Mouse (Mus musculus): ENCODE measurements around the gene Gpr146.

The Gpr146 gene

DNA sequence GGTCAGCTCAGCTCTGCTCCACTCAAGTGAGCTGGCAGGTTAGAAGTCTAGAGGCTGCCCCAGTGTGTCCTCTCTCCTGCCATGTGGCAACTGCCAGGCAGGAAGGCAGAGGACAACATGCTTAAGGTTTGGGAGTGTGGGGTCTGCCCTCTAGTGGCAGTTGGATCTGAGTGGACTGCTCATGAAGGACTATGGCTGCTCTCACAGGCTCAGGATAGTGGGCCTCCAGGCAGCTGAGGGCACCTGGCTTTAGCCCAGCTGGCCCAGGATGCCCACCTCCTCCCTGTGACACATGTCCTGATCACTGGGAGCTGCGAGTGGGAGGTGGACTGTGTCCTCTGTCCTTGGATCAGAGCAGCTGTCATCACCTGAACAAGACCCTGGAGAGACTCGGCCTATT is 18.8 kb upstream of the Gpr146 start:
- DNase-seq (ENCODE audit: low spot score in 2 of 2), result no peak

DNA sequence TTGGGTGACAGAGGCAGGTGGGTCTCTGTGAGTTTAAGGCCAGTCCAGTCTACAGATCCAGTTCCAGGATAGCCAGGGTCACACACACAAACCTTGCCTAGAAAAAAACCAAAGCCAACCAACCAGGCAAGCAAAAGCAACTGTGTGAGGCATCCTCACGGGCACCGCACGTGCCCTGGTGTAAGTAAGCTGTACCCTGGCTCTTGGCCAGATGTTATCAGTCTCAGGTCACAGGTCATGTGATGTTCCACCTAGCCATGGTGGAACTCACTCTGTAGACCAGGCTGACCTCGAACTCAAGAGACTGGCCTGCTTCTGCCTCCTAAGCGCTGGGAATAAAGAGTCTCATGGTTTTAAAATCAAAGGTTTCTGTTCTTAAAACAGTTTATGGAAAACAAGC is 18.3 kb upstream of the Gpr146 start:
- no peak for DNase-seq (ENCODE audit: low spot score in 2 of 2)

DNA sequence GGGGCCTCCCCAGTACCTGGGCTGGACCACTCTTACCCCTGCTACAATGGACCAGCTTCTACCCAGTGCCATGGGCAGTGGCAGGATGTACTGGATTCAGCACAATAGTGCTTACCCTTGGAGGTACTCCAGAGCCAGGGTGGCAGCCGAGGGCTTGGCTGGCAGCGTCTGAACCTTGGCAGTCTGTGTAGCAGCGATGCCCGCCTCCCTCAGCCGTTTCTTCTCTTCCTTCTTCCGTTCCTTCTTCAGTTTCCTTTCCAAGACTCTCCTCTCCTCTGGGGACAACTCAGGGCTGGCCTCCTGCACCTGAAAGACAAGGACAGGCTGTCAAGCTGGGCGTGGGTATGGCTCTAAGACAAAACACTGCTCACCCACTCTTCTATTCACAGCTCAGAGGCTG is 13.6 kb upstream of the Gpr146 start:
- no peak for DNase-seq (ENCODE audit: low spot score in 2 of 2)

DNA sequence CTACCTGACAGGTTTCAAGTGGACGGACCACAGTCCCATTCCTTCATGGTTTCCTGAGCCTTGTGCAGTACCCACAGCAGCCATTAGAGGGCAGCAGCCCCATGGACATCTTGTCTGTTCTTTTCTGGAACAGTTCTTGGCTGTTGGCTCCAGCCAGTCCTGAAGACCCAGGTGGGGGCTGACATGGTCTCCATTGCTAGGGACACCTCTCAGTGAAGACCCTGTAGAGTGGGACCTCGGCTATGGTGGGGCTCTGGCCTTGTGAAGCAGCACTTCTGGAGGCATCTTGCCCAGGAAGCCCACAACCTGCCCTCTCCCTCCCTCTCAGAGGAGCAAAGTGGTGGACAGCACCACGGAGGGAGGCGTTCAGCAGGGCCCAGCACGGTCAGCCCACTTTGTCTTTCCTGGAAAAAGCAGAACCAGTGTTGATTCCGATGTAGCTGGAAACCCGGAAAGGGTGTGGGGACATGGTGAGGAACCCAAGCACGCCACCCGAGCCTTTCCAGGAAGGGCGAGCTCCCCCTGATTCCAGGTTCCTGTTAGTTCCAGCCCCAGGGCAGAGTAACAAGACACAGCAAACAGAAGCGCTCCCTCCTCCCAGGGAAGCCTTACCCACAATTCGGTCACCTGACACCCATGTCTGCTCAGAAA is 13.1 kb upstream of the Gpr146 start:
- peak; percentile 84 to 94 for DNase-seq (ENCODE audit: low spot score in 2 of 2)

DNA sequence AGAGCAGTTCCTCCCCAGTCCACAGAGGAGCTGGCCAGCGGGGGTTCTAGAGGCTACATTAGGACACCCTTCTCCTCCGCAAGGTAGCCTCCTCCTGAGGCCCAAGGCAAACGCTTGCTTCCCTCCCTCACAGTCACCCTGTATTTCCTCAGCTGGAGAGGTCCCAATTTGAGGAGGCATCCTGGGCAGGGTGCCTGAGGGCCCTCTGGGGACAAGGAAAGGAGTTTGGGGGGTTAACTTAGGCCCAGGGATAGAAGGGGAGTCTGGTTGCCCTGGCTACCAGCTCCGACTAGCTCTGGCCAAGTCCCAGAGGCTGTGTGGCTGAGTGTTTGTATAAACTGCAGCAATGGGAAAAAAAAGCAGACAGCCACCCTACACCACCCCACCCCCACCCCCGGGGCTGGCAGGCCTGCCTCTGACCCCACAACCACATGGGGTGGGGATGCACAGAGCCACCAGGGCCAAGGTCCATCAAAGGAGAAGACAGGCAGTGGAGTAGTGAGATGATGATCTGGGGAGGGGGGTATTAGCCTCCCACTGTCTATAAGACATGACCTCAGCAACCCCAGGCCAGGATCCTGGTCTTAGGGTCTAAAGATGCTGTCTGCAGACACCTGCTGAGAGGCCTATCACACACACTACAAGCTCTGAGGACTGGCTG is 12.5 kb upstream of the Gpr146 start:
- DNase-seq (ENCODE audit: low spot score in 2 of 2), result no peak

DNA sequence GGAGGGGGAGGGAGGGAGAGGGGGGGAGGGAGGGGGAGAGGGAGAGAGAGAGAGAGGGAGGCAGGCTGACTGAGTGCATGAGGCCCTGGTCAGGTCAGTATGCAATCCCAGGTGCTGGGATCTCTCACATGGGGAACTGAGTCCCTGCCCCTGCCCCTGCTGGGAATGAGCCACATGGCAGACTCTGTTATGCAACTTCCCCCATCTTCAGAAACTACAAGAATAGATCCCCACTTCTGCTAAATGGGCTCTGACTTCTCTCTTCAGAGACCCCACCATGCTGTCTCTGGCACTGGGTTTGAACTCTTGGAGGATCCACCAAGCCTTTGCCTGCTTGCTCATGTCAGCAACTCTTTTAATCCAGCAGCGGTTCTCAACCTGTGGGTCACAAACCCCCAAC is 11.7 kb upstream of the Gpr146 start:
- no peak for DNase-seq (ENCODE audit: low spot score in 2 of 2)

DNA sequence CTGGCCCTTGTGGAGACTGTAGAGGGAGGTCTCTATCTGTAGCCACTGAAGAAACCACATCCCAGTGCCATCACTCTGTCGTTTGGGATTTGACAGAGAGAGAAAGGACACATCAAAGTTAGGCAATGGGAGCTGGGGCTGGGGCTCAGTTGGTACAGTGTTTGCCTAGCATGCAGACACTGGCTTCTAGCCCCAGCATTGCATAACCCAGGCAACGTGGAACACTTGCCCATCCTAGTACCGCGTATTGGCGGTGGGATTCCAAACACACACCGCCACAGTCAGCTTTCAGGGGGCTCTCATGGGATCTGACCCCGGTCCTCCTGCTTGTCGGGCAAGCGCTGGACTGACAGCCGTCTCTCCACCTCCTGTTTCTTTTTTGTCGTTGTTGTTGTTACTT is 11.0 kb upstream of the Gpr146 start:
- DNase-seq (ENCODE audit: low spot score in 2 of 2), result no peak

DNA sequence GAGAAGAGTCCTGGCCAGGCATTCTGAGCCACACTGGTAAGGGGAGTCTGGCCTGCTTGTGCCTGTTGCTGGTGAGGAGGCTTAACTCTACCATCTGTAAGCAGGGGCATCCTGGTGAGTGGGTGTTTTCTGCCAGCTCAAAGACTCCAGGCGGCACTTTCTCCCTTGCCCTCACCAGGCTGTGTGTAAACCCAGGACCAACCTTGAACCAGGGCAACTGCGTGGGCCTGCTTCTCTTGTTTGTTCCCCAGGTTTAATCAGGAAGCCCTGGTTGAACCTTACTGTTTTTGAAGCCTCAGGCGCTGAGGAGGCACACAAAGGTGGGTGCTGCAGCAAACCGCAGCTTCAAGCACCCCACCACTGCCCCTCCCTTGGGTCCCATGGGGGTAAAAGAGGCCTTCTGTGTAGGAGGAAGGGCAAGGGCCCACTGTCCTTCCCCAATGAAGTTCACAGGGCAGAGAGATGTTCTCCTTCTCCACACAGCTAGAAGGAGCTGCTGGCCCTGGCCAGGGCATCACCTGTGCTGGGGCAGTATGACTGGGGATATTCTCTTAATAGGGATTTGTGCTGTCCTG is 9.5 kb upstream of the Gpr146 start:
- no peak for DNase-seq (ENCODE audit: low spot score in 2 of 2)

DNA sequence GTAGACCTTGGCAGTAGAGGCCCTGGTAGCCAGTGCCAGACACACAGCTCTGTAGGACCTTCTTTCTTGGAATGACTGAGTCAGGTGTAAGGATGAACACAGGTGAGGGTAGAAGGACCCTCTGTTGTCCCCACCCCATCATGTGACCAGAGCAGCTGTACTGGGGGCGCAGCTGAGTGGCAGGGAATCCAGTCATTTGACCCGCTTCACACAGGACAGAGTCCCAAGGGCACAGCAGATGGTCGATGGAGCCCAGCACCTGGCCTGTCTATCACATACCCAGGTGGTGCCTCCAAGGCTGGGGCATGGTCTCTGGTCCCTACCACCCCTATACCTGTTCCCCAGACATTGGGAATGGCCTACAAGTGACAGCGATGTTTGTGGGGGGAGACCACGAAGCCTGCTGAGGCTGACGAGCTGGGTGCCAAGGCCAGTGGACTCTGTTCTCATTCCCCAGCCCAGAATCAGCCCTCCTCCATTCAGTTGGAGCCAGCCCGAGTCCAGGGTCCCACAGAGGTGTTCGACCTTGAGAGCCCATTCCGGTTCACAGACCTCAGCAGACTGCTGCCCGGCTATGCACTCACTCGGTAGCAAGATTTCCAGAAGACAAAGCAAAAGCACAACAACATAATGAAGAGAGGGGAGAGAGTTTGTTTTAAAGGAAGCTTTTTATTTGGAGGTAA is 8.7 kb upstream of the Gpr146 start:
- DNase-seq (ENCODE audit: low spot score in 2 of 2), result no peak

DNA sequence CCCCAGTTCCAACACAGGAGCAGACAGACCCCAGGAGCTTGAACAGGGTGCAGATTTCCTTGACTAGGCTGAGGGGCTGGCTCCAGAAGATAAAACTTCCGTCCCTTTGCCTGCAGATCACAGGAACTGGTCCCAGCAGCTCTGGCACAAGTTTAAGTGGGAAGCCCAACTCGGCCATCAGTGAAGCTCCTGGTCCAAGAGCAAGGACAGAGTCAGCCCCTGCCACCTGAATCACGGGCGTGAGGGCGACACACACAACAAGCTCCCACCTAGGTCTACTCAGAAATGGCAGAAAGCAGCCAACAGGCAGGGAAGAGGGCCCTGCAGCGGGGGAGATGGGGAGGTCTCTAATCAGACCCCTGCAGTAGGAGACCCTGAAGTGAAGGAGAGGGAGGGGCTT is 7.2 kb upstream of the Gpr146 start:
- no peak for DNase-seq (ENCODE audit: low spot score in 2 of 2)

DNA sequence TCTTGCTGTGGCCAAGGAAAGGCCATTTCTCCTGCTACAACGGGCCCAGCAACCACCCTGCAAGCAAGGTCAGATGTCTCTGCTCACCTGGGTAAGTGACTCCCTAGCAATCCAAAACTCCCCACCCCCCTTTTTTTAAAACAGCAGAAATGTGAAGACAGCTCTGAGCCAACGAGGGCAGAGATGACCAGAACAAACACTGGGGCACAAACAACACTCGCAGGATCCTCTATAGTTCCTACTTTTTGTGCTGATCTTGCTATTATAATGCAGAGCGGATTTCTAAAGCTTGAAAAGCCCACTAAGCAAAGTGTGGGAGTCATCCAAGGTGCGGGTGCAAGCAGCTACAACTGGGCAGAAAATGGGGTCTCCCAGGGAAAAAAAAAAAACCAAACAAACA is 6.4 kb upstream of the Gpr146 start:
- no peak for DNase-seq (ENCODE audit: low spot score in 2 of 2)

DNA sequence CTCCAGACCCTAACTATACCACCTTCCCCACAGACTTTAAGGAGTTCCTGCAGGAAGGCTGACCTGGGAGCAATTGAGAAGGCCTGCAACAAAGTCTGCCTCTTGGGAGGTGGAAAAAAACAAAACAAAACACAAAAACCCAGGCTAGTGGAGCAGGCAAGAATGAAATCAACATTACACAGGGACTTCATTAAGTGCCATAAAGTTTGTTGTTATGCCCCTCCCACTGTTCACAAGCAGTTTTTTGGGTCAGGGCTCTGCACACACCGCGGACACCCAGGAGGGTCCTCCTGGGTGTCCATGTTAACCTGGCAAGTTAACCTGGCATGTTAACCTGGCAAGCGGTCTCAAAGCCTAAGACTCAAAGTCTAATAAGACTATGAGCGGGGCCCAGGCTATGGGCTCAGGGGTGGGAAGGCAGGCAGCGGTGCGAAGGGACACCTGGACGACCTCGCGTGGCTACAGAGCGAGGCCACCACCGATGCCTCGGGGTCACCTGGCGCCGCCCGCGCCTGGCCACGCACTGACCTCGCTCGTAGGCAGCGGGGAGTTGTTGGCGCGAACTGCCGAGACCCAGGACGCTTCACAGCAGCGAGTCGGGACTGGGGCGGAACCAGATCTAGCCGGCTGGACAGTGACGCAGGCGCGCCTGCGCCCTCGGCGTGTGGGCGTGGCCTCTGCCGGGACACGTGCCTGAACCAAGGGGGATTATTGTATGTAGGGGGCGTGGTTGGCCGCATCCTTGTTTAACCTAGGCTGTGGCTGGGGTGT is 5.7 kb upstream of the Gpr146 start:
- peak; percentile 78 to 82 for DNase-seq (ENCODE audit: low spot score in 2 of 2)

DNA sequence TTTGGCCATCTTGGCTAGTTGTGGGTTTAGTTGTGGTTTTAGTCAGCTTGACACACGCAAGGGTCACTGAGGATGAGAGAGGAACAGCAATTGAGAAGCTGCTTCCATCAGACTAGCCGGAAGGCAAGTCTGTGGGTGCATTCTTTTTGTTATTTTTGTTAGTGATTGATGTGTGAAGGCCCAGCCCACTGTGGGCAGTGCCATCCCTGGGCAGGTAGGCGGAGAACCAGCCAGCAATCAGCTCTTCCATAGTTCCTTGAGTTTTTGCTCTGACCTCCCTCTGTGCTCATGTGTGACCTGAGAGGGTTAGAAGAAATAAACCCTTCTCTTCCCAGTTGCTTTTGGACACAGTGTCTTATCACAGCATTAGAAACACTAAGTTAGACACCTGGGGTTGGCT is 4.4 kb upstream of the Gpr146 start:
- DNase-seq (ENCODE audit: low spot score in 2 of 2), result no peak

DNA sequence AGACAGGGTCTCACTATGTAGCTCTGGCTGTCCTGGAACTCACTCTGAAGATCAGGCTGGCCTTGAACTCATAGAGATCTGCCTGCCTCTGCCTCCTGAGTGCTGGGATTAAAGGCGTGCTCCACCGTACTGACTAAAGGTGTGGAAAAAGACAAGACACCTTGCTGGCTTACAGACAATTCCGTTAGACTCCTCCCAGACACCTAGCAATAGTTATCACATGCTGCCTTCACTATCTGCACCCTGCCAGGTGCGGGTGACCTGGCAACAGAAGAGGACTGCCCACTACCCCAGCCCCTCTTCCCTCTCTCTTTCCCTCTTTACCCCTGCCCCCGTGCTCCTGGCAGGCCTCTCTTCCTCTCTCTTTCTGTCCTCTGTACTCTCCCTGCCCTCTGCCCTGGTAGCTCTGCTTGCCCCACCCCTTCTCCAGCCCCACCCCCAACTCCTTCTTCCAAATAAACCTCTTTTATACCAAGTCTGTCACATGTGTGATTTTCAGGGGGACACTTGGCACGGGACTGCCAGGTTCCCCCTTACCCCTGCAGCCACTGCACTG is 3.5 kb upstream of the Gpr146 start:
- DNase-seq (ENCODE audit: low spot score in 2 of 2), result no peak

DNA sequence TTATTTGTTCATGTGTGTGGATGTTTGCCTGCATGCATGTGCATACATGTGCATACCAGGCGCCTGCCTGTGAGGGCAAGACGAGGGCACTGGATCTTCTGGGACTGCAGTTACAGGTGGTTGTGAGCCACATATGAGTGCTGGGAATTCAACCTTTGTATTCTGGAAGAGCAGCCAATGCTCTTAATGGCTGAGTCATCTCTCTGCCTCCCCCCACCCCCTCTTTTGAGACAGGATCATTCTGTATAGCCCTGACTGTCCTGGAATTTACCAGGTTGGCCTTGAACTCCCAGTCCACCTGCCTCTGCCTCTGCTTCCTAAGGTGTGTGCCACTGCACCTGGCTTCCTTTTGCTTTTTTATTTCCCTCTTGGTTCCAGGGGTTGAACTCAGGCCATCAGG is 2.7 kb upstream of the Gpr146 start:
- DNase-seq (ENCODE audit: low spot score in 2 of 2), result no peak

DNA sequence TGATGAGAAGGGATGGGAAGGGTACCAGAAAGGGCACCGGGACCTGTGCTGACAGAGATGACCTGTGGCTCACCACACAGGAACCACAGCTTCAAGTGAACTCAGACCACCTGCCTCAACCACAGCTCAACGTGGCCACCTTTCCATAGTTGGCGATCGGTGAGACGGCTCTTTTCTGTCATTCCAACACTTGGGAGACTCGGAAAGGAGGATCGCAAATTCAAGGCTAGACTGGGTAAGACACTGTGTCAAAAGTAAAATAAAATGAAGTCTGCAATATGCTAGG is 717 bp downstream of the Gpr146 start:
- DNase-seq (ENCODE audit: low spot score in 2 of 2), result no peak

DNA sequence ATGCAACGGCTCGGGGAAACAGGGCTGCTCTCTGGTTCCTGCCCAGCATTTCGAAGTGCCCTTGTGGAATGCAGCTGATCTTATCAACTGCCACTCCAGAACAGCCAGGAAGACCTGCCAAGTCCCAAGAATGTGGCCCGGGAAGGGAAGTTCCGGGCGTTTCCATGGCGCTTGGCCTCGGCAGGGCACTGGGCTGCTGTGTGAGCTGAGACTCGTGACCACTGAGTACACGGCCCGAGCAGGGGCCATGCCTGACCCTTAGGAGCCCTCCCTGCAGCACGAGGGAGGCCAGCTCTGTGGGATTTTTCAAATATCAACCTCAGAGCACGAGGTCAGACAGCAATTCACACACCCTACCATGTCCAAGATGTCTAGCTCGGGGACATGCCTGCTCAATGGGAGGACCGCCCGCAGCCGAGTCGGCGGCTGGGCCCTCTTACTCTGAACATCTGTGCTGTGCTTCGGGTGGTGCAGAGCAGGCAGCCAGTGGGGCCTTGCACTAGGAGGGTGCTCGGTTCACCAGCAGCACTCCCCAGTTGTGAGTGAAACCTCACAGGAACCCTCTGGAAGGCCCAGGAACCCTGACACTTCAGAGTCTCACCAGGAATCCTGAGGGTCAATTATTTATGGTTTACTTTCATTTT is 1.6 kb downstream of the Gpr146 start:
- no peak for DNase-seq (ENCODE audit: low spot score in 2 of 2)

DNA sequence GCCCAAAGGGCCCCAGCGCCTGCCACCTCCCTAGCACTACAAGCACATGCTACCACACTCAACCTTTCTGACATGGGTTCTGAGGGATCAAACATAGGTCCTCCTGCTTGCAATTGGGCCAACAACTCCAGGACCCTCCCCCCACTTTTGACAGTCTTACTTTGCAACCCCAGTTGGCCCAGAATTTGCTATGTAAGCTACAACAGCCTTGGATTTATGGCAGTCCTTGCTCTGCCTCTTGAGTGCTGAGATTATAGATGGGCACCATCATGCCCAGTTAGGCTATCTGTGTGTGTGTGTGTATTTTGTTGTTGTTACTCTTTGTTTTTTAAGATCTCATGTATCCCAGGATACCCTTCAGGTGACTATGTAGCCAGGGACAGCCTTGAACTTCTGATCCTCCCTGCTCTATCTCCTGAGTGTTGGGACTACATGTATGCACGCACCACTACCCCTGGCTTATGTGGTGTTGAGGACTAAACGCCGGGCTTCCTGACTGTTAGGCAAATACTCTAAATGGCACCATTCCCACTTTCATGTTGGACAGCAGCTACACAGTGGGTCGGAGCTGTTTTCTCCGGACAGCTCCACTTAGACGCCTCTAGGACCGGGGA is 2.4 kb downstream of the Gpr146 start:
- no peak for DNase-seq (ENCODE audit: low spot score in 2 of 2)

DNA sequence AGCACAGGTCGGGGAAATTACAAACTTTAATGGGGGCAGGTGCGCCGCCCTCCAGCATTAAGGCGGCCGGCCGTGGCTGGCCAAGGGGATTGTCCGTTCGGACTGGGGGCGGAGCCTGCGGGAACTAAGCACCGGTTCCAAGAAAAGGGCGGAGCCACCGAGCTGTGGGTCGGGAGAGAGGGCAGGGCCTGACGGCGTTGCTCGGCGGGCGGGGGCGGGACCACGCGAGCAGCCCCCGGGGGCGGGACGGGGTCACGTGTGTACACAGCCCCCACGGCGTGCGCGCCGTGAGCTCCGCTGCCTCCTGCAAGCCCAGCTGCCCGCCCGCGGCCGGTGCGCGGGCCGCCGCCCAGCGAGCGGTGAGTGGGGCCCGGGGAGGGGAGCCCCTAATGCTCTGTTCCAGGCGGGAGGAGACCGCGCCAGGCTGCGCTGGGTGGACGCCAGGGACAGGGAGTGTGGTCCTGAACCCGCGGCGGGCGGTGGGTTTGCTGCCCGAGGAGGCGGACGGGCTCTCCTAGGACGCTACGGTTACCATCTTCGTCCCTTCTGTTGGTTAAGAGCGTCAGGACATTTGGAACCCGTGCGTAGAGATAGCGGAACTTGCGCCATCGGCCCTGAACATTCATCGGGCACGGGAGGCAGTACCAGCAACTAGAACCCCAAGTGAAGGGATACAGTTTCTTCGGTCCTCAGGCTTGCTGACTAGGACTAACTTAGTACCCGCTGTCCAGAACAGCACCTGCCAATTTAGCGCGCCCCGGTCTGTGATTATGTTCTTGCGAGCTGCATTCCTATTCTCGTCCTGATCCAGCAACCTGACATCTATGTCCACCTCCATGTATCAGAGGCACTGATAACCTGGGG is 3.1 kb downstream of the Gpr146 start:
- peak; percentile 82 to 84 for DNase-seq (ENCODE audit: low spot score in 2 of 2)

Measured in frontal cortex, postnatal 14 days (tissue).